ENCODE assay signal across 25 mouse cellular contexts in the genomic region with DNA sequence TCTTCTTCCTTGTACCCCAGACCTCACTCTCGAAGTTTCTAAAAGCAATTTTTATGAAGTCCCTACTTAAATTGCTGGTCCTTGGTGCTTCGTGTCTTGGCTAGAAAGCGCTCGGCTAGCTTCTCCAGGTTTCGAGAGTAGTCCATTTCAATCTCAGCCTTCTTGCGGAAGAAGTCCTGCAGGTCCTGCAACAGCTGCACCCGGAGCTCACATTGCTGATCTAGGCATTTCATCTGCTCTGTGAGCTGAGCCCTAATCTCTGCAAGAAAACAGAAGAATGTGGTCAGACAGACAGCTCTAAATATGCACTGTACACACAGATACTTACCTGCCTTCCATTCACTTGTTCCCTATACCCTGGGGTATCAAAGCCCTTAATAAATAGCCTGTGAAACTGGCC.
DNase-seq lines count a peak whose midpoint lies in the region; ATAC-seq lines count a peak whose summit lies in the region.
"Had no signal": no experiment of that assay in that cellular context is flagged by ENCODE, and none has a peak within 500 bp of the region (broad histone marks: within the 10 kb centered on the region; RNA-seq: fewer than 3 reads in every experiment).

No protein-coding gene starts in this region.

- H3K36me3 ChIP-seq in heart, embryonic 12.5 days = peaks cover 3% of the 10 kb centered on the region; the same call in 1 of the 2 replicates
- no peaks in the 10 kb centered on the region for H3K36me3 ChIP-seq in limb, embryonic 12.5 days
- peaks cover 4% of the 10 kb centered on the region for H3K36me3 ChIP-seq in limb, embryonic 10.5 days
- H3K36me3 ChIP-seq in embryonic facial prominence, embryonic 15.5 days = no peaks in the 10 kb centered on the region
- H3K36me3 ChIP-seq: embryonic facial prominence, embryonic 13.5 days; heart, embryonic 15.5 days; hindbrain, embryonic 13.5 days; intestine, embryonic 15.5 days had no signal

- no peak overlapping the region for H3K27ac ChIP-seq in heart, embryonic 12.5 days (ENCODE audit: poor library complexity, severe bottlenecking)
- H3K27ac ChIP-seq in limb, embryonic 12.5 days = peak overlapping the region; percentile 35; the same call in 1 of the 2 replicates
- H3K27ac ChIP-seq in limb, embryonic 10.5 days = no peak overlapping the region
- H3K27ac ChIP-seq in embryonic facial prominence, embryonic 15.5 days (replicated peaks) = peak overlapping the region; percentile 55; the same call in 1 of the 2 replicates
- H3K27ac ChIP-seq: embryonic facial prominence, embryonic 13.5 days; heart, embryonic 15.5 days; hindbrain, embryonic 10.5 days; hindbrain, embryonic 13.5 days; intestine, embryonic 15.5 days had no signal

- peak; percentile 92 for DNase-seq in heart, adult 11 months
- DNase-seq in limb, embryonic 10.5 days (ENCODE audit: low spot score) = no peak
- DNase-seq in yolk sac, embryonic 10.5 days (ENCODE audit: low spot score) = peak; percentile 8
- no peak for DNase-seq in cerebellum, postnatal 25 days
- DNase-seq: adrenal gland, adult 2 months; adrenal gland, postnatal 14 days; cerebellum, adult 11-12 months; cerebellum, adult 8-10 months; cerebellum, postnatal 10 days; forebrain, postnatal 0 days; gastrocnemius, postnatal 36 days; heart, postnatal 10 days; heart, postnatal 36 days had no signal

- 78% methylated on average over 7 of the region's 7 CpGs for WGBS in heart, embryonic 12.5 days
- 72% methylated on average over 7 of the region's 7 CpGs for WGBS in limb, embryonic 12.5 days
- WGBS in limb, embryonic 10.5 days = 89% methylated on average over 7 of the region's 7 CpGs
- 67% methylated on average over 7 of the region's 7 CpGs for WGBS in embryonic facial prominence, embryonic 15.5 days

- no peak for ATAC-seq in heart, embryonic 12.5 days (ENCODE audit: insufficient number of reproducible peaks, low FRiP score)
- no peak for ATAC-seq in limb, embryonic 12.5 days (ENCODE audit: insufficient number of reproducible peaks, insufficient read depth, low FRiP score, low TSS enrichment, low read depth)
- ATAC-seq in embryonic facial prominence, embryonic 15.5 days (ENCODE audit: insufficient number of reproducible peaks, low FRiP score, low TSS enrichment, low read depth) = no peak
- ATAC-seq: CD4-positive, CD25-positive, alpha-beta regulatory T cell, adult 4 months; forebrain, embryonic 14.5 days; forebrain, postnatal 0 days; hindbrain, embryonic 16.5 days; intestine, embryonic 15.5 days had no signal

- H3K4me2 ChIP-seq in heart, embryonic 12.5 days = no peak overlapping the region
- H3K4me2 ChIP-seq in limb, embryonic 12.5 days = no peak overlapping the region
- H3K4me2 ChIP-seq in embryonic facial prominence, embryonic 15.5 days (replicated peaks) = no peak overlapping the region
- H3K4me2 ChIP-seq: embryonic facial prominence, embryonic 13.5 days; heart, embryonic 11.5 days; heart, embryonic 15.5 days; hindbrain, embryonic 13.5 days; intestine, embryonic 15.5 days had no signal

- H3K9me3 ChIP-seq in heart, embryonic 12.5 days (replicated peaks) = no peaks in the 10 kb centered on the region
- H3K9me3 ChIP-seq in limb, embryonic 12.5 days = no peaks in the 10 kb centered on the region
- H3K9me3 ChIP-seq in limb, embryonic 10.5 days (replicated peaks) = no peaks in the 10 kb centered on the region
- H3K9me3 ChIP-seq in embryonic facial prominence, embryonic 15.5 days (replicated peaks) = no peaks in the 10 kb centered on the region
- H3K9me3 ChIP-seq: embryonic facial prominence, embryonic 13.5 days; heart, embryonic 15.5 days; hindbrain, embryonic 10.5 days; hindbrain, embryonic 13.5 days; intestine, embryonic 15.5 days had no signal

- peaks cover 35% of the 10 kb centered on the region for H3K4me1 ChIP-seq in heart, embryonic 12.5 days (replicated peaks)
- peaks cover 8% of the 10 kb centered on the region for H3K4me1 ChIP-seq in limb, embryonic 12.5 days (replicated peaks)
- H3K4me1 ChIP-seq in limb, embryonic 10.5 days = peaks cover 8% of the 10 kb centered on the region
- peaks cover 11% of the 10 kb centered on the region; the same call in 1 of the 2 replicates for H3K4me1 ChIP-seq in embryonic facial prominence, embryonic 15.5 days
- H3K4me1 ChIP-seq: intestine, embryonic 15.5 days had no signal

- no peaks in the 10 kb centered on the region for H3K27me3 ChIP-seq in heart, embryonic 12.5 days (replicated peaks)
- H3K27me3 ChIP-seq in limb, embryonic 12.5 days = no peaks in the 10 kb centered on the region
- no peaks in the 10 kb centered on the region for H3K27me3 ChIP-seq in limb, embryonic 10.5 days (ENCODE audit: low read depth, poor library complexity, severe bottlenecking)
- H3K27me3 ChIP-seq in embryonic facial prominence, embryonic 15.5 days = no peaks in the 10 kb centered on the region
- H3K27me3 ChIP-seq: embryonic facial prominence, embryonic 13.5 days; heart, embryonic 15.5 days; hindbrain, embryonic 13.5 days; intestine, embryonic 15.5 days had no signal

- no peak overlapping the region for H3K4me3 ChIP-seq in heart, embryonic 12.5 days
- H3K4me3 ChIP-seq in limb, embryonic 12.5 days (replicated peaks) = no peak overlapping the region
- no peak overlapping the region for H3K4me3 ChIP-seq in limb, embryonic 10.5 days
- H3K4me3 ChIP-seq in embryonic facial prominence, embryonic 15.5 days (replicated peaks) = no peak overlapping the region
- H3K4me3 ChIP-seq: embryonic facial prominence, embryonic 13.5 days; heart, embryonic 15.5 days; hindbrain, embryonic 10.5 days; hindbrain, embryonic 13.5 days; intestine, embryonic 15.5 days had no signal

- no peak overlapping the region for H3K9ac ChIP-seq in heart, embryonic 12.5 days
- no peak overlapping the region for H3K9ac ChIP-seq in limb, embryonic 12.5 days (replicated peaks)
- no peak overlapping the region for H3K9ac ChIP-seq in embryonic facial prominence, embryonic 15.5 days
- H3K9ac ChIP-seq: embryonic facial prominence, embryonic 13.5 days; forebrain, postnatal 0 days; heart, embryonic 15.5 days; hindbrain, embryonic 13.5 days; intestine, embryonic 15.5 days had no signal

Comparison
In these comparisons a context has a peak if more than half of its experiments do, and no peak if none do; other contexts are left out.
1. H3K27ac ChIP-seq: peak in limb, embryonic 12.5 days (single experiment) and embryonic facial prominence, embryonic 15.5 days (single experiment); none in heart, embryonic 12.5 days (single experiment) and limb, embryonic 10.5 days (single experiment).
2. DNase-seq: peak in heart, adult 11 months (single experiment) and yolk sac, embryonic 10.5 days (single experiment); none in limb, embryonic 10.5 days (single experiment) and cerebellum, postnatal 25 days (0 of 2).